Mouse (Mus musculus): ENCODE results near the gene Myo1d. TPM values are rescaled to one million over a fixed set of nuclear protein-coding genes. Genes with fewer than 3 reads are reported as not detected.

The Myo1d gene
- polyA plus RNA-seq, 2 experiments from 2014 or later, result 0.70 to 1.1 TPM

GRCm38 (mm10) chr11:80778916-80779526, 804 bp downstream of the Myo1d start:
- no peak for ATAC-seq

GRCm38 (mm10) chr11:80778157-80778556, 1.7 kb downstream of the Myo1d start:
- no peak for ATAC-seq

- ATAC-seq, result no peak
These were observed 2.1 kb downstream of the Myo1d start for GRCm38 (mm10) chr11:80777708-80778107.

GRCm38 (mm10) chr11:80775535-80775934, 4.3 kb downstream of the Myo1d start:
- no peak for ATAC-seq

GRCm38 (mm10) chr11:80772595-80773210, 7.1 kb downstream of the Myo1d start:
- no peak for ATAC-seq

- no peak for ATAC-seq
These were observed 8.1 kb downstream of the Myo1d start for GRCm38 (mm10) chr11:80771596-80772250.

GRCm38 (mm10) chr11:80771186-80771585, 8.6 kb downstream of the Myo1d start:
- ATAC-seq, result no peak

GRCm38 (mm10) chr11:80767320-80767617, 12.6 kb downstream of the Myo1d start:
- ATAC-seq, result no peak

GRCm38 (mm10) chr11:80766472-80767319, 13.1 kb downstream of the Myo1d start:
- ATAC-seq, result no peak

GRCm38 (mm10) chr11:80766068-80766467, 13.8 kb downstream of the Myo1d start:
- ATAC-seq, result no peak

GRCm38 (mm10) chr11:80762066-80762465, 17.8 kb downstream of the Myo1d start:
- no peak for ATAC-seq

GRCm38 (mm10) chr11:80761285-80761974, 18.4 kb downstream of the Myo1d start:
- ATAC-seq, result no peak

GRCm38 (mm10) chr11:80759023-80759422, 20.8 kb downstream of the Myo1d start:
- no peak for ATAC-seq

GRCm38 (mm10) chr11:80754201-80754600, 25.6 kb downstream of the Myo1d start:
- no peak for ATAC-seq

GRCm38 (mm10) chr11:80751168-80751567, 28.7 kb downstream of the Myo1d start:
- ATAC-seq, result no peak

GRCm38 (mm10) chr11:80749187-80749586, 30.6 kb downstream of the Myo1d start:
- no peak for ATAC-seq

GRCm38 (mm10) chr11:80745426-80745825, 34.4 kb downstream of the Myo1d start:
- no peak for ATAC-seq

GRCm38 (mm10) chr11:80743823-80744410, 35.9 kb downstream of the Myo1d start:
- no peak for ATAC-seq

GRCm38 (mm10) chr11:80742462-80742861, 37.4 kb downstream of the Myo1d start:
- ATAC-seq, result no peak

- ATAC-seq, result no peak
These were observed 45.1 kb downstream of the Myo1d start for GRCm38 (mm10) chr11:80734771-80735170.

- no peak for ATAC-seq
These were observed 55.1 kb downstream of the Myo1d start for GRCm38 (mm10) chr11:80724701-80725100.

GRCm38 (mm10) chr11:80723406-80724047, 56.3 kb downstream of the Myo1d start:
- ATAC-seq, result no peak

Measured in CD4-positive, CD25-positive, alpha-beta regulatory T cell, adult 4 months (primary cell).